Mouse (Mus musculus) heart, adult 18-20 months (tissue): Measurements from ENCODE around the gene Yeats2. TPM values are rescaled to one million over a fixed set of nuclear protein-coding genes. Genes with fewer than 3 reads are reported as not detected.

ENCODE experiments used
- DNase-seq, 2 experiments: peaks; one replicate each; pipeline ENCODE4 v3.0.0; 2021 to 2022; ENCODE audit warnings: mixed read lengths in 1 of 2
- total RNA-seq, 2 experiments: library from RNA; stranded (reverse); gene quantifications; 2 replicates each; pipeline ENCODE4 v1.2.3; 2021

Yeats2 gene
- total RNA-seq, 2 experiments from 2014 or later, result 7.1 to 9.8 TPM

DNA sequence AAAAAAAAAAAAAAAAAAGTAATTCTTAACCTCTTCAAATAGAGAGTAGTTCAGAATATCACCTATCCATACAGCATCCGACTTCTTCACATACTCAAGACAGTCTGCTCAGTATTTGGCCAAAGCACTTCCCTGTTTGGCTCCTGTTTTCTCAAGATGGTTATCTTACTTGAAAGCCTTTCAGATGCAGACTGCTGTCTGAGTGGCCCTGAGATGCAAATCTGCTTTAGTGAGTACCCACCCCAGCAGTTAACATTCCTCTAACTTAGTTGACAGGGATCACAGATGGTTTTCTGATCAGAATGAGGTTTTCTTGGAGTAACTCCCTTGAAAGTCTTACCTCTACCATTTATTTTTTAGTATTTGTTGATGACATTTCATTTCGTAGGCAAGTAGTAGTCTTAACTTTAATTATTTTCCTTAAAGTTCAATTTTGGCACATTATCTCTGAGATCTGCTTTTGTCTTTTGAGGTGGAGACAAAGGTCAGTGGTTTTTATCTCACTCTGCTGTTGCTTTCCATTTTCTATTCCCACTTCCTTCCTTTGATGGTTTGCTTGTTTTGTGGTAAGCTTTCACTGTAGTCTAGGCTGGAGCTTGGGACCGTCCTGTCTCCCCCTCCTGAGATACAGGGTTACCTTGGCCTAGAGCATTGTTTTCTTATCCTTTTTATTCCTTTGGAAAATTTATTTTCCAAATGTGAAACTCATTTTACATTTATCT is 50.5 kb downstream of the Yeats2 start:
- no peak for DNase-seq

DNA sequence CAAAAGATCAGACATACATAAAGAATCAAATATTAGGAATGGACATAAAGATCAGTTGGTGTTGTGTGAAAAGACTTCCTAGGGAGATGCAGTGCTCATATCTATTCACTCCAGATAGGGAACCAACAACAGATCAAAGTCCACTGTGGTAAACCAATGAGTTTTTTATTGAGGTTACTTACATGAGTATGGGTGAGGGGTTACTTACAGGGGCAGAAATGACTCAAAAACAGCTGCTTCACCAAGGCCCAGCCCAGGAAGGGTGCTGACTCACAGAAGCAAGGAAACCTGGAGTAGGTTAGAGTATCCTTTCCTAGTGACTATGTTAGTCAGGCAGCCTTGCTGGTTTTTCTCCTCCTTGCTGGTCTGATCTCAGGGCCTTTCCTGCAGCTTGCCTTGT is 51.2 kb downstream of the Yeats2 start:
- DNase-seq, result no peak

GRCm38 (mm10) chr16:20195546-20195945 is 54.7 kb downstream of the Yeats2 start:
- peak; percentile 21 to 28 for DNase-seq

DNA sequence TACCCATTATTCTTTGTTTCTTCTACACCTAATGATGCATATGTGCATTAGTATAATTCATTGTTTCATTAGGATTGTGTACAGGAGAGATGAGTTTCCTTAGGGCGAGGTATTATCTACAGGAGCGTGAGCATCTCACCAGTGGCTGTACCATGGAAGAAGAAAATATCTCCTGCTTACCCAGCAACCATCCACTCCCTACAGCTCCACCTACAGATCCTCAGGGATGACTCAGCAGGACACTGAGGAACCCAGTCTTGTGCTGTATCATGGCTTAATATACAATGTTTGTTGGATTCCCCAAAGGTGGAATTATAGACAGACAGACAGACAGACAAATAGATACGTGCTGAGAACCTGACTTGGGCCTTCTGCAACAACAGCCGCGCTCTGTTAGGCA is 56.1 kb downstream of the Yeats2 start:
- DNase-seq, result no peak

- DNase-seq, result no peak
Observed at GRCm38 (mm10) chr16:20199501-20200201, 58.8 kb downstream of the Yeats2 start.

- DNase-seq, result peak; percentile 34 to 64
Observed at GRCm38 (mm10) chr16:20213591-20214226, 72.8 kb downstream of the Yeats2 start.

DNA sequence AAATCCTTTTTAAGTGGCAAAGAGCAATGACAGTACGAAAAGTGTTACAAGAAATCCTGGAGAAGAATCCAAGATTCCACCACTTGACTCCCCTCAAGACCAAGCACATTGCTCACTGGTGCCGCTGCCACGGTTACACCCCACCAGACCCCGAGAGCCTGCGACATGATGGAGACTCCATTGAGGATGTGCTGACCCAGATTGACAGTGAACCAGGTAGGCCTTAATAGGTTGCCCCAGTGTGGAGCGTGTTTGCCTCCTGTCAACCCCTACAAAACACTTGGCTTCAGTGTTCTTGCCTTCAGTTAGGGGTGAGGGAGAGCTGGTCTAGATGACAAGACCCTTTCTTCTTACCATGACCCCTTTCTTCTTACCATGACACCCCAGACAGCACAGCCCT is 81.9 kb downstream of the Yeats2 start:
- DNase-seq, result no peak

DNA sequence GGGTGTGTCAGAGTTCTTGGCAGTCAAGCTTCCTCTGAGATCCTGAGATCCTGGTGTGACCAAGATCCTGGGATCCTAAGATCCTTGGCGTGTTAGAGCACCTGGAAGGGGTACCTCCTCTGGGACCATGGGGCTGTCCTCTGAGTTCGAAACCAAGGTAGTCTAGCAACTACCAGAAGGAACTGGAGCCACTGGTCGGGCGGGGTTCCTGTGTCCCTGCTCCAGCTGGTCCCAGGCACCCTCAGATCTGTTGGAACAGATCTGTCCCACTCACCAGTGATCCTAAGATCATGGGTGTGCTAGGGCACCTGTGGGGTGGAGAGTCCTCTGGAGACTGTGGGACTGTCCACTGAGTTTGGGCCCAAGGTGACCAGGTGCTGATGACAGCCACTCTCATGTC is 85.8 kb downstream of the Yeats2 start:
- no peak for DNase-seq

- DNase-seq, result peak; percentile 9 to 25
Observed at GRCm38 (mm10) chr16:20227504-20227903, 86.6 kb downstream of the Yeats2 start.

DNA sequence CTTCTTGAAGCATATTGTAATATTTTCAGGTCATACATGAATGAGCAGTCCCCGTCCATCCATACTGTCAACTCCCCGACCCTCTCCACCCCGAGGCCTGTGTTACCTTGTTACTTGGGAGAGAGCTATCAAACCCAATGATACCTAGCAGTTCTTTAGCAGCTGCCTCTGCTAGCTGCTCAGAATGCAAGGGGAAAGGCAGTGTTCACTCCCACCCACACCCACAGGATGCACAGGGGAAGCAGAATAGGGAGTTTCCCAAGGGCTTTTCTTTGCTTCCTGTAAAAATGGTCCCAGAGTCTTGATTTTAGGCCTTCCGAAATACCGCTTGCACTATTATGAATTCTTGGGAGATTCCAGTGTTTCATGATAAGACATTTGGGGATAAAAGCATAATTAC is 87.3 kb downstream of the Yeats2 start:
- DNase-seq, result no peak

- DNase-seq, result no peak
Observed at GRCm38 (mm10) chr16:20234406-20234805, 93.5 kb downstream of the Yeats2 start.

GRCm38 (mm10) chr16:20237426-20237825 is 96.6 kb downstream of the Yeats2 start:
- no peak for DNase-seq

DNA sequence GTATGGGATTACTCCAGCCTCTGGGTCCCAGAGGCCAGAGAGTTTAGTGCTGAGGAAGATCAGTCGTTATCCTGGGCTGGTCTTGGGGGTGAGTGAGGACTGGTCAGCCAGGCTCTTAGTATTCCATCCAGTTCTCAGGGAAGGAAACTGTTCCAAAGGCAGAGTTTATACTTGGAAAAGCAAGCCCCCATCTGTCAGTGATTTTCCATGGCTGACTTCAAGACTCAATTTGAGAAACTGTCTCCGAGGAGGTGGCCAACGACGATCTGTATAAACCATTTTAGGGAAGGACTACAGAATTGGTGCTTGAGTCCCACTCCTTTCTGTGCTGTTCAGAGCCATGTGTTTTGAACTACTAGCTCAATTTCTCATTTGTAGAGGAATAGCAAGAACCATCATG is 97.8 kb downstream of the Yeats2 start:
- no peak for DNase-seq

- peak; percentile 13 to 38 for DNase-seq
Observed at GRCm38 (mm10) chr16:20240468-20241414, 99.9 kb downstream of the Yeats2 start, which contains the start of gene Map6d1. Gene Map6d1 (minus strand): TSS chr16:20241358.

GRCm38 (mm10) chr16:20247103-20247502 is 106.2 kb downstream of the Yeats2 start:
- DNase-seq, result no peak

- DNase-seq, result no peak
Observed at GRCm38 (mm10) chr16:20248442-20249174, 107.7 kb downstream of the Yeats2 start.

DNA sequence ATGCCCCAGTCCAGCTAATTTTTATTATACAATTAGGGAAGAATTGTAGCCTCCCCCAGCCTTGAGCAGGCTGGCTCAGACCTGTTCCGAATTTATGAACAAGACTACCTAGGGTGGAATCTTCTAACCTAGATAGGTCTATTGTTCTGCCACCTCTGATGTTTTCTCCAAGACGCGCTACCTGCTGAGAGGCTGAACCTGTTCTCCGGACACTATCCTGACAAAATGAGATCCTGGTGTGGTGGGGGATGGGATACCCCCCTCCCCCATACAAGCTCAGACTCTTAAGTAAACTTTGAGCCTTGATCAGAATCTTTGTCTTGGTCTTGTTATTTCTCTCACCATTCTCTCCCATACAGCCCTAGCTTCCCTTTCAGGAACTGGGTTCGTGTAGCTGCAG is 117.1 kb downstream of the Yeats2 start:
- DNase-seq, result no peak

DNA sequence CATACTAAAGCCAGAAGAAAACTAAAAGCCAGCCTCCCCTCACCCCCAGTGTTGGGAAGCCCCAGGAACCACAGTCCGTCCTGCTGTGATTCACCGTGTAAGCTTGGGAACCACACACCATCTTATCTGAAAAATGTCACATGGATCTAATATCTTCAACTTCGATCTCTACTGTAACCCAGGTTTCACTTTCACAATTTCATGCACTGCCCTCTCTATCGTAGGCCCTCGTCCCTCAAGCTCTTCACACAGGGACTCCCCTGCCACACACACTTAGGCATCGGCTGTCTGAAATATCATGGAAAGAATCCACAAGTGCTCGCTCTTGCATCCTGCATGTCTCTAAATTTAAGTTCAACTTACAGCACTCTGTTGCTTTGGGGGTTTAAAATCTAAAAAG is 124.2 kb downstream of the Yeats2 start:
- no peak for DNase-seq

DNA sequence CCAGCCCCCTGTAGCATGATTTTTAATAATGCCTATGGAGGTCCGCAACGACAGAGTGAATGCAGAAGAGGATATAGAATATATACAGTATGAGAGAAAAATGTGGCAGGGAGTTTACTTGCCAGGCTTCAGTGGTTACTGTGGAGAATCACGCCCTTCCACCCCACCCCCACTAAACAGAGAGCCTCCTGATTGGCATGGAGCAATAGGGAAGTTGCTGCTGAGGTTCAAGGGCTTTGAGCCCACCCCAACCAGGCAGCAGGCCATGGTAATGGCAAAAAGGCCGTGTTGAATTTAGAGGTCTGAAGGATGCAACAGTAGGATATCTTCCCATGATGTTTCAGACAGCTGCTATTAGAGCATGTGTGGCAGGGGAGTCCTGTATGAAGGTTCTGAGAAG is 130.5 kb downstream of the Yeats2 start:
- no peak for DNase-seq

- no peak for DNase-seq
Observed at GRCm38 (mm10) chr16:20272994-20273393, 132.1 kb downstream of the Yeats2 start.

- peak in 1 of 2 experiments; percentile 33 for DNase-seq
Observed at GRCm38 (mm10) chr16:20279395-20279794, 138.5 kb downstream of the Yeats2 start.
